Mouse (Mus musculus) MEL (cell line): ENCODE results near the gene Tax1bp1. TPM values are rescaled to one million over a fixed set of nuclear protein-coding genes. Genes with fewer than 3 reads are reported as not detected.

Source experiments
- DNase-seq: peaks from one replicate; pipeline ENCODE4 v3.0.0; 2011; ENCODE audit warnings: low read depth, low spot score
- H3K27ac ChIP-seq: 2 replicates; pipeline ENCODE4 v1.5.1; 2012; ENCODE audit warnings: low read depth, mild to moderate bottlenecking, control low read depth, low read length, moderate library complexity; ENCODE audit not compliant: control insufficient read depth
- H3K27me3 ChIP-seq, 2 experiments: fragments of 150-350 bp in 1 of 2; sonication (generic) in 1 of 2; 2 replicates each; pipeline ENCODE4 v1.6.1; 2012; ENCODE audit warnings: low read length in 2 of 2, mild to moderate bottlenecking in 2 of 2, improper control_type of control experiment in 1 of 2, moderate library complexity in 1 of 2; ENCODE audit not compliant: insufficient read depth in 2 of 2, control insufficient read depth in 1 of 2
- H3K36me3 ChIP-seq, 2 experiments: 2 replicates each; pipeline ENCODE4 v1.6.1; 2012 to 2014; ENCODE audit warnings: low read length in 2 of 2, improper control_type of control experiment in 1 of 2, inconsistent platforms in 1 of 2, mild to moderate bottlenecking in 1 of 2; ENCODE audit not compliant: insufficient read depth in 2 of 2, control insufficient read depth in 1 of 2
- H3K4me1 ChIP-seq, 2 experiments: fragments of 150-350 bp in 1 of 2; sonication (generic) in 1 of 2; 2 replicates each; pipeline ENCODE4 v1.6.1; 2012; ENCODE audit warnings: low read length in 2 of 2, improper control_type of control experiment in 1 of 2, mild to moderate bottlenecking in 1 of 2; ENCODE audit not compliant: insufficient read depth in 2 of 2, control insufficient read depth in 1 of 2
- H3K4me3 ChIP-seq, 2 experiments: fragments of 150-350 bp in 1 of 2; sonication (generic) in 1 of 2; 2 replicates each; pipeline ENCODE4 v1.5.1; 2012; ENCODE audit warnings: low read depth in 2 of 2, low read length in 2 of 2, mild to moderate bottlenecking in 2 of 2, moderate library complexity in 2 of 2, control low read depth in 1 of 2, improper control_type of control experiment in 1 of 2; ENCODE audit not compliant: control insufficient read depth in 1 of 2, insufficient read depth in 1 of 2
- H3K79me2 ChIP-seq: 2 replicates; pipeline ENCODE4 v1.6.1; 2012; ENCODE audit warnings: mild to moderate bottlenecking, low read length, moderate library complexity; ENCODE audit not compliant: control insufficient read depth, poor library complexity, insufficient read depth
- H3K9ac ChIP-seq: 2 replicates; pipeline ENCODE4 v1.6.1; 2012; ENCODE audit warnings: low read depth, mild to moderate bottlenecking, control low read depth, low read length, moderate library complexity; ENCODE audit not compliant: control insufficient read depth, poor library complexity, severe bottlenecking
- H3K9me3 ChIP-seq: fragments of 150-350 bp; sonication (generic); replicated peaks from 2 replicates; pipeline ENCODE4 v1.6.1; 2012; ENCODE audit warnings: mild to moderate bottlenecking, low read length, improper control_type of control experiment, moderate library complexity; ENCODE audit not compliant: insufficient read depth
- BHLHE40 ChIP-seq: IDR thresholded peaks from 2 replicates; pipeline ENCODE4 v1.6.1; 2012; ENCODE audit warnings: low read depth, mild to moderate bottlenecking, inconsistent platforms, low read length, improper control_type of control experiment, borderline replicate concordance
- CHD2 ChIP-seq: IDR thresholded peaks from 2 replicates; pipeline ENCODE4 v1.6.1; 2011; ENCODE audit warnings: low read length, improper control_type of control experiment
- ELF1 ChIP-seq: IDR thresholded peaks from 2 replicates; pipeline ENCODE4 v1.6.1; 2014; ENCODE audit warnings: low read depth, mild to moderate bottlenecking, inconsistent platforms, low read length, improper control_type of control experiment, moderate library complexity
- EP300 ChIP-seq, 2 experiments: IDR thresholded peaks; 2 replicates each; pipeline ENCODE4 v1.6.1; 2011; ENCODE audit warnings: improper control_type of control experiment in 2 of 2, low read length in 2 of 2, low read depth in 1 of 2, mild to moderate bottlenecking in 1 of 2
- HCFC1 ChIP-seq: IDR thresholded peaks from 2 replicates; pipeline ENCODE4 v1.6.1; 2012; ENCODE audit warnings: low read depth, mild to moderate bottlenecking, inconsistent platforms, low read length, improper control_type of control experiment, moderate library complexity
- MAFK ChIP-seq: IDR thresholded peaks from 2 replicates; pipeline ENCODE4 v1.6.1; 2011; ENCODE audit warnings: low read depth, mild to moderate bottlenecking, low read length, improper control_type of control experiment, borderline replicate concordance
- MEF2A ChIP-seq: IDR thresholded peaks from 2 replicates; pipeline ENCODE4 v1.6.1; 2014; ENCODE audit warnings: low read depth, mild to moderate bottlenecking, inconsistent platforms, low read length, improper control_type of control experiment; ENCODE audit not compliant: poor library complexity, insufficient replicate concordance, severe bottlenecking; ENCODE audit errors: extremely low read depth
- MYB ChIP-seq: IDR thresholded peaks from 2 replicates; pipeline ENCODE4 v1.6.1; 2011; ENCODE audit warnings: mild to moderate bottlenecking, low read depth, low read length, improper control_type of control experiment
- NELFE ChIP-seq: IDR thresholded peaks from 2 replicates; pipeline ENCODE4 v1.6.1; 2011; ENCODE audit warnings: low read depth, low read length, improper control_type of control experiment
- NRF1 ChIP-seq: IDR thresholded peaks from 2 replicates; pipeline ENCODE4 v1.6.1; 2014; ENCODE audit warnings: low read depth, mild to moderate bottlenecking, inconsistent platforms, low read length, improper control_type of control experiment, moderate library complexity; ENCODE audit not compliant: poor library complexity, insufficient read depth, severe bottlenecking
- POLR2A ChIP-seq, 2 experiments: IDR thresholded peaks; 2 replicates each; pipeline ENCODE4 v1.6.1; 2011 to 2012; ENCODE audit warnings: low read length in 2 of 2, mild to moderate bottlenecking in 2 of 2, control low read depth in 1 of 2, improper control_type of control experiment in 1 of 2, low read depth in 1 of 2, moderate library complexity in 1 of 2; ENCODE audit not compliant: control insufficient read depth in 1 of 2, insufficient read depth in 1 of 2, poor library complexity in 1 of 2
- POLR2AphosphoS2 ChIP-seq: IDR thresholded peaks from 2 replicates; pipeline ENCODE4 v1.6.1; 2011; ENCODE audit warnings: low read length, improper control_type of control experiment
- POLR2AphosphoS5 ChIP-seq: IDR thresholded peaks from 2 replicates; pipeline ENCODE4 v1.6.1; 2012; ENCODE audit warnings: low read depth, borderline replicate concordance, mild to moderate bottlenecking, inconsistent platforms, low read length, moderate library complexity, mixed read lengths
- RAD21 ChIP-seq: IDR thresholded peaks from 2 replicates; pipeline ENCODE4 v1.6.1; 2011; ENCODE audit warnings: mild to moderate bottlenecking, low read depth, low read length, improper control_type of control experiment
- SIN3A ChIP-seq: IDR thresholded peaks from 2 replicates; pipeline ENCODE4 v1.6.1; 2012; ENCODE audit warnings: low read length, improper control_type of control experiment, inconsistent platforms
- SMC3 ChIP-seq: IDR thresholded peaks from 2 replicates; pipeline ENCODE4 v1.6.1; 2011; ENCODE audit warnings: low read depth, low read length, improper control_type of control experiment
- TAL1 ChIP-seq: IDR thresholded peaks from 2 replicates; pipeline ENCODE4 v1.6.1; 2012; ENCODE audit warnings: mild to moderate bottlenecking, inconsistent platforms, low read length, moderate library complexity, mixed read lengths
- TCF12 ChIP-seq: IDR thresholded peaks from 2 replicates; pipeline ENCODE4 v1.6.1; 2014; ENCODE audit warnings: low read depth, mild to moderate bottlenecking, inconsistent platforms, low read length, improper control_type of control experiment, moderate library complexity
- UBTF ChIP-seq: IDR thresholded peaks from 2 replicates; pipeline ENCODE4 v1.6.1; 2012; ENCODE audit warnings: low read depth, mild to moderate bottlenecking, inconsistent platforms, low read length, improper control_type of control experiment, moderate library complexity, borderline replicate concordance; ENCODE audit not compliant: insufficient read depth
- ZC3H11A ChIP-seq: IDR thresholded peaks from 2 replicates; pipeline ENCODE4 v1.6.1; 2012; ENCODE audit warnings: low read depth, mild to moderate bottlenecking, inconsistent platforms, low read length, improper control_type of control experiment
- polyA plus RNA-seq, 2 experiments: library from polyadenylated mRNA; stranded (reverse) in 1 of 2; unstranded in 1 of 2; fragments of >175 nt in 1 of 2; fragments of >200 nt in 1 of 2; gene quantifications; 2 replicates each; pipeline versions ENCODE4 v1.2.1 to v1.2.4; 2012; ENCODE audit warnings: low replicate concordance in 2 of 2, low read depth in 1 of 2; ENCODE audit not compliant: insufficient read length in 2 of 2, insufficient read depth in 1 of 2, missing spikeins in 1 of 2
- total RNA-seq: library from RNA; depleted of rRNA; stranded (reverse); fragments of 300-350 nt; gene quantifications from 2 replicates; pipeline ENCODE4 v1.2.3, GENCODE M21; 2012

Gene Tax1bp1
- total and polyA plus RNA-seq, 3 experiments: 39.8 to 45.6 TPM; not detected in 1

- no peaks in the 10 kb centered on the region for H3K27me3 ChIP-seq
- H3K79me2 ChIP-seq: no peaks in the 10 kb centered on the region
- no peaks in the 10 kb centered on the region for H3K36me3 ChIP-seq
- no peak overlapping the region for H3K4me3 ChIP-seq
- H3K4me1 ChIP-seq: no peaks in the 10 kb centered on the region
- no peaks in the 10 kb centered on the region for H3K9me3 ChIP-seq
- TF ChIP-seq POLR2AphosphoS5: no peak
- no peak for TF ChIP-seq NRF1
- no peak for TF ChIP-seq CHD2
- TF ChIP-seq ELF1: no peak
- no peak for TF ChIP-seq POLR2A (IDR thresholded peaks at IDR 0.05; ENCODE audit: control insufficient read depth in 1 of 2, insufficient read depth in 1 of 2, low read depth in 1 of 2, low read length in 2 of 2, poor library complexity in 1 of 2)
- TF ChIP-seq POLR2AphosphoS2: no peak
- no peak for TF ChIP-seq MYB
- TF ChIP-seq NELFE: no peak
- no peak for TF ChIP-seq MEF2A
- TF ChIP-seq UBTF: no peak
- TF ChIP-seq HCFC1: no peak
- no peak for TF ChIP-seq RAD21
- TF ChIP-seq BHLHE40: no peak
- TF ChIP-seq MAFK: no peak
- no peak for TF ChIP-seq ZC3H11A
- no peak for TF ChIP-seq TAL1
- TF ChIP-seq SMC3: no peak
- TF ChIP-seq EP300 (IDR thresholded peaks at IDR 0.05; ENCODE audit: low read depth in 1 of 2, low read length in 2 of 2): no peak
- TF ChIP-seq TCF12: no peak
- no peak for TF ChIP-seq SIN3A
- no peak for DNase-seq
- H3K27ac ChIP-seq: no peak overlapping the region
- no peak overlapping the region for H3K9ac ChIP-seq
Observed at GRCm38 (mm10) chr6:52795029-52795841, 81.7 kb downstream of the Tax1bp1 start.

DNA sequence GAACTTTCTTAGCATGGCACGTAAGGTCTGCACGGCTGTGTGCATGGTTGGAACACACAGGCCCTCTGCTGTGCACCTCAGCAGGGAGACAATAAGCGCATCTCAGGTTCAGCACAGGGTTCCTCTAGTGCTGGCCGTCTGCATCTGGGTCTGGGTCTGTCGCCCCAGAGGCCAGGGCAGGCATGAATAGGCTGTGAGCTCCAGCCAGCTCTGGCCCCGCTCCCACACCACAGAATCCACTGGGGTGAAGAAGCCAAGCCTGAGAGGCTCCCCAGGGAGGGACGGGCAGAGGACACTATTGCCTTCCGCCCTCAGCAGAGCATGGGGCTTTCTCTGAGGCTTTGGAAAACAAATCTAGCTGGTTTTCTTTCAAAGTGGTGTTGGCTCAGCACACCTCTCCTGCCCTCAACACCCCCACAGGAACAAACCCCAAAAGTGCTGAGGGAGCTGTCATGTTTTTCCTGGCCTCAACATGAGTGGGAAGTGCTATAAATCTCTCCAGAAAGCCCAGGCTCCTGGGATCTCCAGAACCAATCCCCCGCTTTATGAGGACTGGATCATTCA is 82.6 kb downstream of the Tax1bp1 start:
- Histone ChIP-seq H3K27ac (no peak overlapping the region), H3K4me3 (no peak overlapping the region), H3K9me3 (no peaks in the 10 kb centered on the region), H3K79me2 (no peaks in the 10 kb centered on the region), H3K36me3 (no peaks in the 10 kb centered on the region), H3K4me1 (no peaks in the 10 kb centered on the region), H3K27me3 (no peaks in the 10 kb centered on the region), H3K9ac (no peak overlapping the region)
- no peak for DNase-seq
- TF ChIP-seq TAL1 (no peak), HCFC1 (no peak), NELFE (no peak)
- TF ChIP-seq, all 39 proteins: peak for 0
